Mouse (Mus musculus) small intestine, adult 2 months (tissue): Measurements from ENCODE around the gene Gm10392.

Experiments used
- CTCF ChIP-seq: fragments of 200-500 bp; IDR thresholded peaks from 2 replicates; pipeline ENCODE4 v1.5.1; 2012; ENCODE audit warnings: low read depth, mild to moderate bottlenecking, control low read depth, inconsistent platforms, low read length, moderate library complexity, mixed read lengths; ENCODE audit not compliant: insufficient replicate concordance, insufficient read length; ENCODE audit errors: extremely low read depth
- POLR2A ChIP-seq: fragments of 200-500 bp; IDR thresholded peaks from 2 replicates; pipeline ENCODE4 v1.6.1; 2012; ENCODE audit warnings: low read depth, mild to moderate bottlenecking, control low read depth, inconsistent platforms, low read length, moderate library complexity

- TF ChIP-seq CTCF = no peak
- TF ChIP-seq POLR2A = no peak
Observed at GRCm38 (mm10) chr11:77501971-77502370, 17.0 kb downstream of the Gm10392 start.
